Mouse (Mus musculus): Measurements from ENCODE around the gene Scn10a. TPM values are rescaled to one million over a fixed set of nuclear protein-coding genes. Genes with fewer than 3 reads are reported as not detected.
A peak's percentile ranks its signal among the peaks of the same experiment; 100 is the strongest.

Gene Scn10a
- polyA plus RNA-seq, 1 experiment, result not detected

GRCm38 (mm10) chr9:119570652-119571051 is 148.5 kb downstream of the Scn10a start:
- TF ChIP-seq POLR2A (IDR thresholded peaks at IDR 0.05; ENCODE audit: borderline replicate concordance, insufficient read depth, low read length) (no peak), CTCF (IDR thresholded peaks at IDR 0.05; ENCODE audit: borderline replicate concordance, insufficient read depth, low read depth, low read length) (no peak)
- 4% methylated on average over 9 of the region's 9 CpGs for WGBS
- H3K4me3 ChIP-seq (replicated peaks; ENCODE audit: insufficient read depth, low read depth, low read length), result no peak overlapping the region
- H3K4me1 ChIP-seq (ENCODE audit: control insufficient read depth, insufficient read depth, low read length), result peaks cover 3% of the 10 kb centered on the region; the same call in 1 of the 2 replicates
- H3K27ac ChIP-seq (ENCODE audit: insufficient read depth, low read length), result no peak overlapping the region
- peak in 1 of 2 experiments; percentile 24 for DNase-seq
- H3K27me3 ChIP-seq (ENCODE audit: control insufficient read depth, insufficient read depth, low read length), result no peaks in the 10 kb centered on the region; the same call in 1 of the 2 replicates

- no peak for TF ChIP-seq POLR2A (IDR thresholded peaks at IDR 0.05; ENCODE audit: borderline replicate concordance, insufficient read depth, low read length)
- no peak for TF ChIP-seq CTCF (IDR thresholded peaks at IDR 0.05; ENCODE audit: borderline replicate concordance, insufficient read depth, low read depth, low read length)
- Histone ChIP-seq H3K4me3 (replicated peaks; ENCODE audit: insufficient read depth, low read depth, low read length) (no peak overlapping the region), H3K4me1 (ENCODE audit: control insufficient read depth, insufficient read depth, low read length) (peaks cover 6% of the 10 kb centered on the region), H3K27me3 (ENCODE audit: control insufficient read depth, insufficient read depth, low read length) (no peaks in the 10 kb centered on the region; the same call in 1 of the 2 replicates), H3K27ac (ENCODE audit: insufficient read depth, low read length) (no peak overlapping the region)
- 91% methylated on average over 8 of the region's 8 CpGs for WGBS
- DNase-seq, result no peak
Measured at GRCm38 (mm10) chr9:119568732-119569131, 150.4 kb downstream of the Scn10a start.

- H3K4me3 ChIP-seq (replicated peaks; ENCODE audit: insufficient read depth, low read depth, low read length), result no peak overlapping the region
- peaks cover 10% of the 10 kb centered on the region for H3K4me1 ChIP-seq (ENCODE audit: control insufficient read depth, insufficient read depth, low read length)
- DNase-seq, result no peak
- WGBS, result 65% methylated on average over 5 of the region's 5 CpGs
- no peaks in the 10 kb centered on the region; the same call in 1 of the 2 replicates for H3K27me3 ChIP-seq (ENCODE audit: control insufficient read depth, insufficient read depth, low read length)
- no peak for TF ChIP-seq CTCF (IDR thresholded peaks at IDR 0.05; ENCODE audit: borderline replicate concordance, insufficient read depth, low read depth, low read length)
- no peak for TF ChIP-seq POLR2A (IDR thresholded peaks at IDR 0.05; ENCODE audit: borderline replicate concordance, insufficient read depth, low read length)
- no peak overlapping the region for H3K27ac ChIP-seq (ENCODE audit: insufficient read depth, low read length)
Measured at GRCm38 (mm10) chr9:119567800-119568199, 151.3 kb downstream of the Scn10a start.

DNA sequence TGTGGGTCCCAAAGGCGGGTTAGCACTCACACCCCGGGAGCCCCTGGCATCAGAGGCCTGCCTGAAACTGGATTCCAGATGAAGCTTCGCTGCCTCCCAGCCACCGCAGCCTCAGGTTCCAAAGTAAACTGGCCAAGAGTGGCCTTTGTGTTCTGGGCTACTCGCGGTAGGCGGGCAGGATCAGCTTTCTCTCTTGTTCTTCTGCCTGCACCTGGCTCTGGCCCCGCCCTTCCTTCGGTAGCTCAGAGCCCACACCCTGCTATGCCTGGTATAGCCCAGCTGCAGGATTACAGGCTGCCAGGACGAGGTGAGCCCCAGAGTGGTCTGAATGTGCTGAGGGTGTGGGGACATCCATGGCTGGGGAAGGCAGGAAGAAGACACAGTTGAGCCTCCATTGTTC is 152.9 kb downstream of the Scn10a start:
- H3K4me3 ChIP-seq (replicated peaks; ENCODE audit: insufficient read depth, low read depth, low read length), result no peak overlapping the region
- DNase-seq, result no peak
- 8% methylated on average over 10 of the region's 10 CpGs for WGBS
- no peak for TF ChIP-seq CTCF (IDR thresholded peaks at IDR 0.05; ENCODE audit: borderline replicate concordance, insufficient read depth, low read depth, low read length)
- no peak for TF ChIP-seq POLR2A (IDR thresholded peaks at IDR 0.05; ENCODE audit: borderline replicate concordance, insufficient read depth, low read length)
- H3K27ac ChIP-seq (ENCODE audit: insufficient read depth, low read length), result no peak overlapping the region
- no peaks in the 10 kb centered on the region; the same call in 1 of the 2 replicates for H3K27me3 ChIP-seq (ENCODE audit: control insufficient read depth, insufficient read depth, low read length)
- peaks cover 19% of the 10 kb centered on the region for H3K4me1 ChIP-seq (ENCODE audit: control insufficient read depth, insufficient read depth, low read length)

GRCm38 (mm10) chr9:119564803-119565202 is 154.3 kb downstream of the Scn10a start:
- 79% methylated on average over 6 of the region's 6 CpGs for WGBS
- Histone ChIP-seq H3K4me1 (ENCODE audit: control insufficient read depth, insufficient read depth, low read length) (peaks cover 17% of the 10 kb centered on the region), H3K4me3 (replicated peaks; ENCODE audit: insufficient read depth, low read depth, low read length) (no peak overlapping the region), H3K27me3 (ENCODE audit: control insufficient read depth, insufficient read depth, low read length) (no peaks in the 10 kb centered on the region), H3K27ac (ENCODE audit: insufficient read depth, low read length) (no peak overlapping the region)
- TF ChIP-seq CTCF (IDR thresholded peaks at IDR 0.05; ENCODE audit: borderline replicate concordance, insufficient read depth, low read depth, low read length) (no peak), POLR2A (IDR thresholded peaks at IDR 0.05; ENCODE audit: borderline replicate concordance, insufficient read depth, low read length) (no peak)
- no peak for DNase-seq

DNA sequence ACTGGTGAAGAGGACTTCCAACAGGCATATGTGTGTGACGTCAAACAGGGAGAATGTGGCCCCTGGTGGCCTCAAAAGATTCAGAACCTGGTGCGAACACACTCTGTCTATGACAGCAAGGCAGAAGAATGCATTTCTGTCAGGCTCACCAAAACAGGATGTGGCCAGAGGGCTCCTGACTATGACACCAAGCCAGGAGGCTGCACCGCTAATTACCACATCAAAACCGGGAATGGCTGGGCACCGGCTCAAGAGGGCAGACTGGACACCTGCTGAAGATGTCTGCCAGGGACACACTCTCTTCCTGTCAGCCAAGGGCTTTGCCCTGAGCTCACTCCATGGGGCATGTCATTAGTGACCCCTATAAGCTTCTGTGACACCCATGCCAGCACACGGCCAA is 155.5 kb downstream of the Scn10a start:
- TF ChIP-seq POLR2A (IDR thresholded peaks at IDR 0.05; ENCODE audit: borderline replicate concordance, insufficient read depth, low read length), result no peak
- Histone ChIP-seq H3K4me1 (ENCODE audit: control insufficient read depth, insufficient read depth, low read length) (peaks cover 17% of the 10 kb centered on the region), H3K27ac (ENCODE audit: insufficient read depth, low read length) (no peak overlapping the region), H3K4me3 (replicated peaks; ENCODE audit: insufficient read depth, low read depth, low read length) (no peak overlapping the region), H3K27me3 (ENCODE audit: control insufficient read depth, insufficient read depth, low read length) (no peaks in the 10 kb centered on the region)
- DNase-seq, result peak; percentile 59 to 68
- 7% methylated on average over 6 of the region's 6 CpGs for WGBS

DNA sequence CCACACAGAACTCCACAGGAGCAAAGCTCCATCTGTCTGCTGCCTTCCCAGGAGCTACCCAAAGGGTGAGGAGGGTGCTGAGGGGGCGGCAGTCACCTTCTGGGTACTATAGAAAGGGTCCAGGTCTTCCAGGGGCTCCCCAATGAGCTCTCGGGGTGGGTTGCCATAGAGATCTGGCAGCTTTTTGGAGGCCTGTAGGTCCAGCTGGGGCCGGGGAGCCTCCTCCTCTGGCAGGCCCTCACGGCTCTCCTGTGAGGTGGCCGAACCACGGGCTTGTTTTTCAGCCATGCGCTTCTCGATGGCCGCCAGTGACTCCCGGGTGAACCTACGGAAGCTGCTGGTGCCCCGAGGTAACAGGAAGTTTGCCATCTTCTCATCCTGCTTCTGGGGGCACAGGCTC is 156.9 kb downstream of the Scn10a start:
- peaks cover 17% of the 10 kb centered on the region for H3K4me1 ChIP-seq (ENCODE audit: control insufficient read depth, insufficient read depth, low read length)
- no peaks in the 10 kb centered on the region for H3K27me3 ChIP-seq (ENCODE audit: control insufficient read depth, insufficient read depth, low read length)
- no peak for DNase-seq
- no peak overlapping the region for H3K27ac ChIP-seq (ENCODE audit: insufficient read depth, low read length)
- no peak overlapping the region for H3K4me3 ChIP-seq (replicated peaks; ENCODE audit: insufficient read depth, low read depth, low read length)
- TF ChIP-seq CTCF (IDR thresholded peaks at IDR 0.05; ENCODE audit: borderline replicate concordance, insufficient read depth, low read depth, low read length) (no peak), POLR2A (IDR thresholded peaks at IDR 0.05; ENCODE audit: borderline replicate concordance, insufficient read depth, low read length) (no peak)
- 14% methylated on average over 12 of the region's 12 CpGs for WGBS

DNA sequence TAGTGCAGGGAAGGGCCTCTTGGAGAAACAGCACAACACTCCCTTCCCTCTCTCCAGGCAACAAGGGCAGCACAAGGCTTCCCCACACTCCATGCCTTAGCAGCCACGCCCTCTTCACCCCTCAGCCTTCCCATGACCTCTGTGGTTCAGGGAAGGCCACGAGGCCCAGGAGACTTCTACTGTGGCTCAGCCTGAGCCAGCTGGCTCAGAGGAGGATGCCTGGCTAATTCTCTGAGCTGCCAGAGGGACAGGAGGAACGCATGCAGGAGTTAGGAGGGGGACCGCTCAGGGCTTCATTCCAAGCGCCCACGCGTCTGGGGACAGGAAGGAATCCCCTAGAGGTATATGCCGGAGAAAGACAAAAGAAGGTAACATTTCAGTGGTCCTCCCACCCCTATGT is 157.4 kb downstream of the Scn10a start:
- Histone ChIP-seq H3K27me3 (ENCODE audit: control insufficient read depth, insufficient read depth, low read length) (no peaks in the 10 kb centered on the region), H3K4me1 (ENCODE audit: control insufficient read depth, insufficient read depth, low read length) (peaks cover 17% of the 10 kb centered on the region), H3K27ac (ENCODE audit: insufficient read depth, low read length) (no peak overlapping the region), H3K4me3 (replicated peaks; ENCODE audit: insufficient read depth, low read depth, low read length) (no peak overlapping the region)
- TF ChIP-seq POLR2A (IDR thresholded peaks at IDR 0.05; ENCODE audit: borderline replicate concordance, insufficient read depth, low read length), result no peak
- no peak for TF ChIP-seq CTCF (IDR thresholded peaks at IDR 0.05; ENCODE audit: borderline replicate concordance, insufficient read depth, low read depth, low read length)
- 18% methylated on average over 8 of the region's 8 CpGs for WGBS
- no peak for DNase-seq

Data from cerebellum, adult 2 months (tissue).